Mouse (Mus musculus): ENCODE data around the gene Sfn. TPM values are rescaled to one million over a fixed set of nuclear protein-coding genes. Genes with fewer than 3 reads are reported as not detected.

Gene Sfn
- polyA plus RNA-seq, 1 experiment = 7.6 TPM

DNA sequence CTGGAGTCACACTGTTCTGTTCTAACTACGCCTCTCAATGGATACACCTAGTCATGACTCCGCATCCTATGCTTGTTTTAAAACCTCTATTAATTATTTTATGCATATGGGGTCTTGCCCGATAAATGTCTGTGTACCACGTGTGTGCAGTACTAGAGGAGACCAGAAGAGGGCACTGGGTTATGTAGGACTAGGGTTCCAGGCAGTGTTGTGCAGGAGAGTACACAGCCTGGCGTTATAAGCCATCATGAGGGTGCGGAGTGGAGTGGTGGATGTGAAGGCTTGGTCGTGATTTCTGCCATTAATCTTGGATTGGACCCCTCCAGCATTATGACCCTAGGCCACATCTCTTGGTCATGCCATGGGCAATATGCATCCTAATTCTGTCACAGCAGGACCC is 10.4 kb upstream of the Sfn start:
- Histone ChIP-seq H3K27ac (ENCODE audit: insufficient read depth, low read depth, low read length) (no peak overlapping the region), H3K4me1 (ENCODE audit: control insufficient read depth, insufficient read depth, low read length) (no peaks in the 10 kb centered on the region), H3K27me3 (replicated peaks; ENCODE audit: control insufficient read depth, insufficient read depth, low read length) (no peaks in the 10 kb centered on the region), H3K36me3 (ENCODE audit: control insufficient read depth, insufficient read depth, low read length) (no peaks in the 10 kb centered on the region), H3K4me3 (ENCODE audit: insufficient read depth, low read depth, low read length) (no peak overlapping the region)
- DNase-seq = no peak
- 96% methylated on average over 7 of the region's 7 CpGs for whole genome bisulfite sequencing
- TF ChIP-seq POLR2A (IDR thresholded peaks at IDR 0.05; ENCODE audit: low read depth, low read length) (no peak), CTCF (conservative IDR thresholded peaks at IDR 0.05; ENCODE audit: insufficient read depth, insufficient read length, low read depth, low read length) (no peak)

DNA sequence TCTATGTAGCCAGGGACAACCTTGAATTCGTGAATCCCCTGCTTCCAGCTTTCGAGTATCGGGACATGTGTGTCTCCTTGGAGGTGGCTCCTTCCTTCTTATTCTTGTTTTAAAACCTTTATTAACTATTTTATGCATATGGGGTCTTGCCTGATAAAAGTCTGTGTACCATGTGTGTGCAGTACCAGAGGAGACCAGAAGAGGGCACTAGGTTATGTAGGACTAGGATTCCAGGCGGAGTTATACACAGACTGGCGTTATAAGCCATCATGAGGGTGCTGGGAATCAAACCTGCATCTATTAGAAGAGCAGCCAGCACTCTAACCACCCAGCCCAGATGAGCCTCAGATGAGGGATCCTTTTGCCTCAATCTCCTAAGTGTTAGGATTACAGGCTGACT is 9.8 kb upstream of the Sfn start:
- no peaks in the 10 kb centered on the region for H3K27me3 ChIP-seq (replicated peaks; ENCODE audit: control insufficient read depth, insufficient read depth, low read length)
- H3K36me3 ChIP-seq (ENCODE audit: control insufficient read depth, insufficient read depth, low read length) = no peaks in the 10 kb centered on the region
- 98% methylated on average over 5 of the region's 5 CpGs for WGBS
- TF ChIP-seq CTCF (conservative IDR thresholded peaks at IDR 0.05; ENCODE audit: insufficient read depth, insufficient read length, low read depth, low read length) (no peak), POLR2A (IDR thresholded peaks at IDR 0.05; ENCODE audit: low read depth, low read length) (no peak)
- H3K4me3 ChIP-seq (ENCODE audit: insufficient read depth, low read depth, low read length) = no peak overlapping the region
- H3K4me1 ChIP-seq (ENCODE audit: control insufficient read depth, insufficient read depth, low read length) = no peaks in the 10 kb centered on the region
- H3K27ac ChIP-seq (ENCODE audit: insufficient read depth, low read depth, low read length) = no peak overlapping the region
- no peak for DNase-seq

DNA sequence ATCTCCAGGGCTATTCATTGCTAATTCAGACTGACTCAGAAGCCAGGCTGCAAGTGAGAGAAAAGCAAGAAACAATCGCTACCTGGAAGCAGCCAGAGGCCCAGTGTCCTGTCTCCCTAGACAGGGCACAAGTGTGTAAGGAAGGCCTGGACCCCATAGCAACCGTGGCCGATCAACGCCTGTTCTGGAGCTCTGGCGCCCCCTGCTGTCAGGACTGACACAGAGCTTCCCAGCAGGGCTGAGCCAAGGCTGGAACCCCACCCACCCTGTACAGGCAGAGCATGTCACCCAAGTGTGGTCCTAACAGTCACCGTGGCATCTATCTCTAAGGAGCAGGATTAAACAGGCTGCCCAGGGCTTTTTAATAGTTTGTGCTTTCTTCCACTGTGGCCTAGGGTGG is 7.8 kb upstream of the Sfn start:
- H3K36me3 ChIP-seq (ENCODE audit: control insufficient read depth, insufficient read depth, low read length) = no peaks in the 10 kb centered on the region
- peak; percentile 92 for TF ChIP-seq CTCF (conservative IDR thresholded peaks at IDR 0.05; ENCODE audit: insufficient read depth, insufficient read length, low read depth, low read length)
- no peak for TF ChIP-seq POLR2A (IDR thresholded peaks at IDR 0.05; ENCODE audit: low read depth, low read length)
- WGBS = 13% methylated on average over 6 of the region's 6 CpGs
- no peak overlapping the region for H3K4me3 ChIP-seq (ENCODE audit: insufficient read depth, low read depth, low read length)
- no peak overlapping the region for H3K27ac ChIP-seq (ENCODE audit: insufficient read depth, low read depth, low read length)
- peak; percentile 86 for DNase-seq
- no peaks in the 10 kb centered on the region for H3K27me3 ChIP-seq (replicated peaks; ENCODE audit: control insufficient read depth, insufficient read depth, low read length)
- H3K4me1 ChIP-seq (ENCODE audit: control insufficient read depth, insufficient read depth, low read length) = no peaks in the 10 kb centered on the region

DNA sequence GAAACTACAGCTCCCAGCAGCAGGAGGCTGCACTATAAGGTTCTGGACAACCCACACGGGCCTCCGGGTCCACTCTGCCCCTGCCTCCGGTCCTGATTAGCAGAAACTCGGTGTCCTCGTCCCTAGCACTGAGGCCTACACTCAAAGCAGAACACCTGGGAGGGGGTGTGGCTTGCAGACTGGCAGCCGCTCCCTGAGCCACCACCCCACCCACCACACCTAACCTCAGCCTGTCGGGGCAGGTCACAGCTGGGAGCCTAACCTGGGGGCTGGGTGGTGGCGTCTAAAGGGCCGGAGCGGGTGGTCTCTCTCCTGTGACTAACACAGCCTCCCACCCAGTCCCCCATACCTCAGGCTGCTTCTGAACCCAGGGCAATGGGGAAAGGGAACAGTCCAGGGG is 5.3 kb upstream of the Sfn start:
- Histone ChIP-seq H3K36me3 (ENCODE audit: control insufficient read depth, insufficient read depth, low read length) (peaks cover 2% of the 10 kb centered on the region), H3K4me3 (ENCODE audit: insufficient read depth, low read depth, low read length) (no peak overlapping the region), H3K27me3 (replicated peaks; ENCODE audit: control insufficient read depth, insufficient read depth, low read length) (no peaks in the 10 kb centered on the region), H3K27ac (ENCODE audit: insufficient read depth, low read depth, low read length) (no peak overlapping the region), H3K4me1 (ENCODE audit: control insufficient read depth, insufficient read depth, low read length) (no peaks in the 10 kb centered on the region)
- no peak for DNase-seq
- 74% methylated on average over 10 of the region's 10 CpGs for WGBS
- TF ChIP-seq CTCF (conservative IDR thresholded peaks at IDR 0.05; ENCODE audit: insufficient read depth, insufficient read length, low read depth, low read length) (no peak), POLR2A (IDR thresholded peaks at IDR 0.05; ENCODE audit: low read depth, low read length) (no peak)

DNA sequence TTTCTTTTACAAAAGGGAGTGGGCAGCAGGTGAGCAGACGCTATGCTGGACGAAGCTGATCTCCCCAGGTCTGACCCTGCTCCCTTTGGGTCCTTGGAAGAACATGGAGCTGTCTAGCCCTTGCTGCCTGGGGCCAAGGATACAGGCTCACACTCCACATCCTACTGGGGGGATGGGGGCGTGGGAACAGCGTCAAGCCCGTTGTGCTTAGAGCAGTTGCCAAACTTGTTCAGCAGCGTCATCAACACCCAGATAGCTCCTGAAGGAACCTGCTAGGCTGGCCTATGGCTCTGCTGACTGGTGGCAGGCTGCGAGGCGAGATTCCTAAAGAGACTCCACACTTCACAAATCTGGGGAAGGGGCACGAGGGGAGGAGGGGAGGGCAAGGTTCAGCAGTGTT is 3.4 kb upstream of the Sfn start:
- peak; percentile 22 for DNase-seq
- no peak overlapping the region for H3K4me3 ChIP-seq (ENCODE audit: insufficient read depth, low read depth, low read length)
- 63% methylated on average over 9 of the region's 9 CpGs for WGBS
- H3K36me3 ChIP-seq (ENCODE audit: control insufficient read depth, insufficient read depth, low read length) = peaks cover 2% of the 10 kb centered on the region
- H3K27me3 ChIP-seq (replicated peaks; ENCODE audit: control insufficient read depth, insufficient read depth, low read length) = no peaks in the 10 kb centered on the region
- no peak for TF ChIP-seq POLR2A (IDR thresholded peaks at IDR 0.05; ENCODE audit: low read depth, low read length)
- no peak for TF ChIP-seq CTCF (conservative IDR thresholded peaks at IDR 0.05; ENCODE audit: insufficient read depth, insufficient read length, low read depth, low read length)
- H3K4me1 ChIP-seq (ENCODE audit: control insufficient read depth, insufficient read depth, low read length) = peaks cover 5% of the 10 kb centered on the region; the same call in 1 of the 2 replicates
- no peak overlapping the region for H3K27ac ChIP-seq (ENCODE audit: insufficient read depth, low read depth, low read length)

DNA sequence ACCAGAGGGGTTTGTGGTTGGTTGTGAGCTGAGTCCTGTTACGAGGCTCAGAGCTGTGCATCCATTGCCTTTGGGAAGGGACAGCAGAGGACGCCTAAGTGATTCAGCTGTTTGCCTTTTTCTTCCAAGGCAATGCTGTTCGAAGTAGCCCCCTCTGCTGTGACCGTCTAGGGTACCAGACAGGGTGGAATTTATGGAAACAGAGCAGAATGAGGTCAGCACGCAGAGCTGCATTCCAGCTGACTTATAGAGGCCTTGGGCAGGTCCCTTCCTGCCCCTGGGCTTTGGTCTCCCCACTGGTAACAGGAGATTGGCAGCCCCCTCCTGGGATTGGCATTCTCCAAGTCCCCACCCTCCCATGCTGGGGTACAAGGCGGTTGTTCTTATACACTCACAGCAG is 2.9 kb upstream of the Sfn start:
- DNase-seq = no peak
- 72% methylated on average over 6 of the region's 6 CpGs for WGBS
- Histone ChIP-seq H3K4me1 (ENCODE audit: control insufficient read depth, insufficient read depth, low read length) (peaks cover 8% of the 10 kb centered on the region; the same call in 1 of the 2 replicates), H3K27ac (ENCODE audit: insufficient read depth, low read depth, low read length) (no peak overlapping the region), H3K36me3 (ENCODE audit: control insufficient read depth, insufficient read depth, low read length) (peaks cover 2% of the 10 kb centered on the region), H3K27me3 (replicated peaks; ENCODE audit: control insufficient read depth, insufficient read depth, low read length) (no peaks in the 10 kb centered on the region), H3K4me3 (ENCODE audit: insufficient read depth, low read depth, low read length) (no peak overlapping the region)
- no peak for TF ChIP-seq CTCF (conservative IDR thresholded peaks at IDR 0.05; ENCODE audit: insufficient read depth, insufficient read length, low read depth, low read length)
- no peak for TF ChIP-seq POLR2A (IDR thresholded peaks at IDR 0.05; ENCODE audit: low read depth, low read length)

DNA sequence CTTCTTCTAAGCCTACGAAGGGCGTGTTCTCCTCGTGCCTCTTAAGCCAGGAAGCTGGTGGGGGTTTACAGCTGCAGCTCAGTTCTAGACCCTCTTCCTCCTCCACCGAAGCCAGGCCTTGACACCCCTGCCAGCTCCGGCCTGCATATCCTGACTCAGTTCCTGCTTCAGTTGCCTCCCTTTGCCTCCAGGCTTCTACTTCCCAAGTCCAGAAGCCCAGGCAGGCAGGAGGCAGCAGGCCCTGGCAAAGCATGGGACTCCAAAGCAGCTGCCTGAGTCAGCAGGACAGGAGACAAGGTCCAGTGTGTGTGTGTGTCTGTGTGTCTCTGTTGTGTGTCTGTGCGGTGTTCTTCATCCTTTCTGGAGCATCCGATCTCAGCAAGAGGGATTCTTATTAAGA is 2.2 kb upstream of the Sfn start:
- WGBS = 76% methylated on average over 7 of the region's 7 CpGs
- H3K4me1 ChIP-seq (ENCODE audit: control insufficient read depth, insufficient read depth, low read length) = peaks cover 9% of the 10 kb centered on the region; the same call in 1 of the 2 replicates
- H3K36me3 ChIP-seq (ENCODE audit: control insufficient read depth, insufficient read depth, low read length) = peaks cover 2% of the 10 kb centered on the region
- H3K27me3 ChIP-seq (replicated peaks; ENCODE audit: control insufficient read depth, insufficient read depth, low read length) = no peaks in the 10 kb centered on the region
- no peak for TF ChIP-seq CTCF (conservative IDR thresholded peaks at IDR 0.05; ENCODE audit: insufficient read depth, insufficient read length, low read depth, low read length)
- TF ChIP-seq POLR2A (IDR thresholded peaks at IDR 0.05; ENCODE audit: low read depth, low read length) = no peak
- DNase-seq = peak; percentile 31
- H3K4me3 ChIP-seq (ENCODE audit: insufficient read depth, low read depth, low read length) = no peak overlapping the region
- H3K27ac ChIP-seq (ENCODE audit: insufficient read depth, low read depth, low read length) = no peak overlapping the region

DNA sequence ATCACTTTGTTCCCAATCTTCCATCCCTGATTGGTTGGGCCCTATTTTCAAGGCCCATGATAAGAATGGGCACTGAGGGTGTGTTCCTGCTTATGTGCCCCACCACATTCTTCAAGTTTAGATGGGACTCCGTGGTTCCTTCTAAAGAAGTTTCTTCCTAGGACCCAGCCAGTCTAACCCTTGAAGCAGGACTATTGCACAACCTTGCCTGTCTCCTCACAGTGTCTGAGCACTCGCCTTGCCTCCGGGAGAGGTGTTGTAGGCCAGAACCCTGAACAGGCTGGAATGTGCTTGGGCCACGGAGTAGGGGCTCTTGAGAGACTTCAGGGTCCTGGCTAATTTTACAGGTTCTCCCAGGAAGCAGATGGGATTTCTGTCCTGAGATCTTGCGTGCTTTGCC is 1.1 kb upstream of the Sfn start:
- WGBS = 91% methylated on average over 5 of the region's 5 CpGs
- H3K4me3 ChIP-seq (ENCODE audit: insufficient read depth, low read depth, low read length) = no peak overlapping the region
- peaks cover 2% of the 10 kb centered on the region for H3K36me3 ChIP-seq (ENCODE audit: control insufficient read depth, insufficient read depth, low read length)
- no peak for TF ChIP-seq CTCF (conservative IDR thresholded peaks at IDR 0.05; ENCODE audit: insufficient read depth, insufficient read length, low read depth, low read length)
- TF ChIP-seq POLR2A (IDR thresholded peaks at IDR 0.05; ENCODE audit: low read depth, low read length) = no peak
- H3K27ac ChIP-seq (ENCODE audit: insufficient read depth, low read depth, low read length) = no peak overlapping the region
- H3K27me3 ChIP-seq (replicated peaks; ENCODE audit: control insufficient read depth, insufficient read depth, low read length) = no peaks in the 10 kb centered on the region
- peaks cover 15% of the 10 kb centered on the region; the same call in 1 of the 2 replicates for H3K4me1 ChIP-seq (ENCODE audit: control insufficient read depth, insufficient read depth, low read length)
- no peak for DNase-seq

Measured in kidney, adult 2 months (tissue).